Mouse (Mus musculus): ENCODE data around the gene Golim4. TPM values are rescaled to one million over a fixed set of nuclear protein-coding genes. Genes with fewer than 3 reads are reported as not detected.
A peak's percentile ranks its signal among the peaks of the same experiment; 100 is the strongest.

Gene Golim4
- total RNA-seq, 2 experiments from 2014 or later, result 28.3 to 28.4 TPM

- DNase-seq (ENCODE audit: low spot score in 2 of 2), result no peak
These were observed 30.4 kb downstream of the Golim4 start for GRCm38 (mm10) chr3:75926327-75926726.

GRCm38 (mm10) chr3:75925123-75925522 lies 31.6 kb downstream of the Golim4 start:
- no peak for DNase-seq (ENCODE audit: low spot score in 2 of 2)

GRCm38 (mm10) chr3:75917770-75918503 lies 38.8 kb downstream of the Golim4 start:
- no peak for DNase-seq (ENCODE audit: low spot score in 2 of 2)

- DNase-seq (ENCODE audit: low spot score in 2 of 2), result no peak
These were observed 44.0 kb downstream of the Golim4 start for GRCm38 (mm10) chr3:75912786-75913185.

- no peak for DNase-seq (ENCODE audit: low spot score in 2 of 2)
These were observed 46.0 kb downstream of the Golim4 start for GRCm38 (mm10) chr3:75910768-75911167.

- DNase-seq (ENCODE audit: low spot score in 2 of 2), result peak; percentile 6 to 26
These were observed 46.5 kb downstream of the Golim4 start for GRCm38 (mm10) chr3:75910257-75910656.

- DNase-seq (ENCODE audit: low spot score in 2 of 2), result no peak
These were observed 54.7 kb downstream of the Golim4 start for GRCm38 (mm10) chr3:75901903-75902598.

GRCm38 (mm10) chr3:75895075-75895474 lies 61.7 kb downstream of the Golim4 start:
- DNase-seq (ENCODE audit: low spot score in 2 of 2), result no peak

GRCm38 (mm10) chr3:75891581-75891980 lies 65.2 kb downstream of the Golim4 start:
- DNase-seq (ENCODE audit: low spot score in 2 of 2), result no peak

- no peak for DNase-seq (ENCODE audit: low spot score in 2 of 2)
These were observed 67.4 kb downstream of the Golim4 start for GRCm38 (mm10) chr3:75889323-75889722.

- no peak for DNase-seq (ENCODE audit: low spot score in 2 of 2)
These were observed 75.2 kb downstream of the Golim4 start for GRCm38 (mm10) chr3:75881582-75881981.

- no peak for DNase-seq (ENCODE audit: low spot score in 2 of 2)
These were observed 77.5 kb downstream of the Golim4 start for GRCm38 (mm10) chr3:75879269-75879668.

GRCm38 (mm10) chr3:75868886-75869285 lies 87.9 kb downstream of the Golim4 start:
- no peak for DNase-seq (ENCODE audit: low spot score in 2 of 2)

GRCm38 (mm10) chr3:75864203-75864602 lies 92.5 kb downstream of the Golim4 start:
- peak in 1 of 2 experiments; percentile 28 for DNase-seq (ENCODE audit: low spot score in 2 of 2)

- peak; percentile 26 to 28 for DNase-seq (ENCODE audit: low spot score in 2 of 2)
These were observed 95.1 kb downstream of the Golim4 start for GRCm38 (mm10) chr3:75861677-75862076.

- DNase-seq (ENCODE audit: low spot score in 2 of 2), result no peak
These were observed 96.0 kb downstream of the Golim4 start for GRCm38 (mm10) chr3:75860760-75861159.

- no peak for DNase-seq (ENCODE audit: low spot score in 2 of 2)
These were observed 121.3 kb downstream of the Golim4 start for GRCm38 (mm10) chr3:75835286-75835967.

GRCm38 (mm10) chr3:75834827-75835226 lies 121.9 kb downstream of the Golim4 start:
- DNase-seq (ENCODE audit: low spot score in 2 of 2), result no peak

Measured in layer of hippocampus, postnatal 10 days (tissue).